Mouse (Mus musculus): ENCODE measurements at regions not wholly inside any gene's neighbourhood (a gene's known extent, or its start where the extent isn't known, plus 50 kb on each side); places are given as distances from the start of the nearest gene placed in this dataset.

DNA sequence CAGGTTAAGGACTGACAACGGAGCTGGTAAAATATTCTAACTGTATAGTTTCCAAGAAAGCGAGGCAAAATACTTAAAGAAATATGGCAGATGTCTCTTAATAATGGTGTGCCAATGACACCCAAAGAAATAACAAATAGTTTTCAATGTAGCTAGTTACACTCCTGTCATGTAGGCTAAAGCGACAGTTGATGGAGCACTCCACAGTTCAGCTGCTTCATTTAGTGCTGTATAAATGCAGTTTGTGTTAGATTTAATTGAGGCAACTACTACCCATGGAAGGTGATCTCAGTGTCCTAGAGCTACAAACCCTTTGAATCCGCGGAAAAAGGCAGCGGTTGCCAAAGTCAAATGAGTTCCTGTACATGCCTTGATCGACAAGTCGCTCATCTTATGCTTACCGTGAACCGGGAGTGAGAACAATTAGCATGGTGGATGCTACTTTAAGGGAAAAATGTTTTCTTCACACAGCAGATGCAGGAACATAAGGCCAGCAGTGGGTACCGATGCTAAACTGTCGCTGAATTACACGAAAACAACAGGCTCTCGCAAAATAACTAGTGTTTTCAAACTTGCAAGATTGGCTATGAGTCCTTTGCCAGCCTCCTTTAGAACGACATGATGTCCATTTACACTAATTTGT, 961.4 kb downstream of the Mat2b start:
- no peak for DNase-seq

DNA sequence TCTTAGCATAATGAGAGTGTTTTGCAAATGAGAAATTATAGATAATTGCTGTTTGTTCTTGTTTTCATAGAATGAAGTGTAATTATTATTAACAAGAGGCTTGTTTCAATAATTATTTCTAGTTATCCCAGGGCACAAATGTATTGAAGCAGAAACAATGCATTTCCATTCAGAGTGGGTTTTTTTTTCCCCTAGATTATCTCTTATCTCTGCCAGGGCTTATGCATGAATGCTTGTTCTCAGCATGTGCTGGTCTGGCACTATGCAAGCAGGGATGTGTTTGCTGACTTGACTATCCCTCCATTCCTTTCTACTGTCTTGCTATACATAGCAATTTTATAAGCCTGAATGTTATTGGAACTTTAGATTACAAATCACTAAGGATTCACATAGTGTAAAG, 971.4 kb downstream of the Mat2b start:
- DNase-seq: no peak

DNA sequence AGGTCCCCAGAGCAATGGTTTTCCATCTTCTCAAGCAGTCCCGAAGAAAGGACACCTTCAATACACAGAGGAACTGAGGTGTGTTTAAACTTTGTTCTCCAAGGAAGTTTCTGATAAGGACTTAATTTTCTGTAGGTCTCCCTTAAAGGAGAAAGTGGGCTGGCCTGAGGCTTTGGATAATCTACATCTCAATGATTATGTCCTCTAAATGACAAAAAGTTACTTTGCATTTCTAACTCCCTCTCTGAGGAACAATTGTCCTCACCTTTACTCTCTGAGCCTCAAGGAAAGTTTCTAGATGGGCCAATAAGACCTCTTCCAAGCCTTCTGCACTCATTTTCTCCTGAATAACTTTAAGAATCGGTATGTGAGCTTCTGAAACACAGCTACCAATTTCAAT, 1016.5 kb downstream of the Mat2b start:
- DNase-seq: no peak

DNA sequence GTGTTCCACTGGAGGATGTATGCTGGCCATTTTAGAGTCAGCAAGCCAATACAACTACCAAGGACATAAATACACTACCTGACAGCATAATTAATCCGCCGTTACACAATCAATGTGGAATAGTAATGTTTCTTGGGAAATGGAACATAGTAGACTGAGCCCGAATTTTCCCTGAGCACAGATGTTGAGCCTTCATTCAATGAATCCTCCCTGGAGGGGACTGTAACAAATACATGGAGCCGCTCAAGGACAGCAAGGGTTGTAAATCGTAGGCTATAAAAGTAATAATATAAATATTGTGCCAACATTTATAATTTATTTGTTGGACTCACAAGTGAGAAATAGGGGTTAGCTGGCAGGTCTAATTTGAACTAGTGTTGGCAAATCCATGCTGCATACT, 1041.4 kb downstream of the Mat2b start:
- no peak for DNase-seq

DNA sequence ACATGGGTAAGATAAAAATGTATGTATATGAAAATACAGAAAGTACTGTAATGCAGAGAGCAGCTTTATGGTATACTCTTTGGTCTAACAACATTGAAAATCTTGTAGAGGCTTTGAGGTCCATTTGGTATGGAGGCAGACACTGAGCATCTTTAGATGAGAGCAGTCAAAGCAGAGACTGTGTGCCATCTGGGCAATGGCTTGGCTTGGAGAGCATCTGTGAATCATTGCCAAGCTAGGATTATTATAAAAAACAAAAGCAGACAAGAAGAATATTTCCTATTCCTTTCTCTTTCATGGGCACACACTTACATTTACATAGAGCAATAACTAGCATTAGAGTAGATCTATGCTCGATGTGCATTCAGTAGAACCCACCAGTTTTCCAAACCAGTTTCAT, 1075.6 kb downstream of the Mat2b start:
- no peak for DNase-seq

DNA sequence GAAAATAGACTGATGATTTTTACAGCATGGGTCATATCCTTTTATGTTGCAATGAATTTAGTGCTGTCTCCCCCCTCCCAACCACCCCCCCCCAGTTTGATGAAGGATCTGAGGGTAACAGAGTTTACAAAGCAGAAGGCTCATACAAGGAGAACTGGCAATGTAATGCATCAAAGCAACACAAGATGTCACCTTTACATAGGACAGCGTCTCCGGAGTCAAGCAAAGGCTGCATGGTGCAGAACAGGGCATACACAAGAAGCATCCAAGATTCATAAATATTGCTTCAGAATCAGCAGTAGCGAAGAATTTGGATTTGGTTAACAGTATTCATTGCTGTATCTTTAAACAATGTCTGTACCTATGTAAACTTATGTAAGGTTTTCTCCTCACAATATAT, 1079.2 kb downstream of the Mat2b start:
- DNase-seq: no peak

DNA sequence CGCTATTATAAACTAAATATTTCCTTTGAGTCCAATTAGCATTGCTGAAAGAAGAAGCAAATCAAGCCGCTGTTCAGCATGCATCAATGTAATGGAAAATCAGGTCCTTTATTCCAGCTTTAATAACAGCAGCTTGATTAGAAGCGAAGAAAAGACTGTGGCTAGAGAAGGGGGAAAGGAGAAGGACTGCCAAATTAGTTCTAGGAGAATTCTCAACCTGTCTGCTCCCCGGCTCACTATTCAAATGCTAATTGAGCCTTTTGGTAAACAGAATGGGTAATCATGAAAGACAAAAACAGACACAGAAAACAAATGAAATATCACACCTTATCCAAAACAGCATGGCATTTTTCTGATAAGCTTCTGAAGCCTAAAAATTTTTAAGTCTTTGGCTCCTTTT, 1098.5 kb downstream of the Mat2b start:
- DNase-seq: no peak

DNA sequence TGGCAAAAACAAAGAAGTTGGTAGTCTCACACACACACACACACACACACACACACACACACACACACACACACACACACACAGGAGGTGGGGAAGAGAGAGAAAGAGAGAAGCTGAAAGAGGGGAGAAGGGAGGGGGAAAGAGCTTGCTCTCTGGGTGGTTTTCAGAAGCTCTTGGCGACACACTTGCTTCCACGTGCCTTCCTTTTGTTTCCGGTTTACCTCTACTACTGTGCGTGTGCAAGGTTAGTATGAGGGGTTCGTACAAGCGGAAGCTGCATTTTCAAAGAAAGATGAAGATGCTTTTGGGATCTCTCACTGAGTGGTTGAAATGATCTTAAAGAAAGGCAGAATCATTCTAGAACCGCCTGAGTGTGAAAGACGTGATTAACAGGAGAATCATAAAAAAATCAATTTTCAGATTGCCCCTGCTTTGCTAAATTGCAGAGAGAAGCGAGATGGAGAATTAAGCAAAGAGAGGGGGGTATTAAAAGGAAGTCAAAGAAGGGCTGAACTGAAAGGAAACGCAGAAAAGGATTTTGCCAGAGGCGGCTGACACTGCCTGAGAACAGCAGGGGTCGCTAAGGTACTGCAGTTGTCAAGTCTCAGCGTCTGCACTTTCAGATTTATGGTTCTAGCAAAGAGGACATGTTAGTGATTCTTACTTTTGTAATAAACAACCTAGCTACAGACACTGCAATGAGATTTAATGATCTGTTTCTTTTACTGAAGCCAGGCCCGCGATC, 1106.2 kb downstream of the Mat2b start:
- peak; percentile 5 for DNase-seq

DNA sequence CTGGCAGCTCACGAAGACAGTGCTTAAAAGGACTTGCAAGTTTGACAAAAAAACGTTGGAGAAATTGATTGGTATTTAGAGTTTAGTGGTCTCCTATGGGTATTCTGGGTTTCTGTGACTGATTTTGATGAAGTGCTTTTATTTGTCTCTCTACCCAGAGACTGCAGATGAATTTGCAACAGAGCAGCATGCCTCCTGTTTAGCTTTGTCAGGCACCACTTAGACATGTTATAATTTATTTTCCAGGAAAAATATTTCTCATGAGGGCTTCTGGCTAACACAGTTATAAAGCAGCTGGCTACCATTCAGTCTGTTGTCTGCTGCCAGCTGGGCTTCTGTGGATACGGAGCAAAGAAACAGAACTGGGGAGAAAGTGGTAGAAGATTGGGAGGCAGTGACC, 1136.7 kb downstream of the Mat2b start:
- no peak for DNase-seq

DNA sequence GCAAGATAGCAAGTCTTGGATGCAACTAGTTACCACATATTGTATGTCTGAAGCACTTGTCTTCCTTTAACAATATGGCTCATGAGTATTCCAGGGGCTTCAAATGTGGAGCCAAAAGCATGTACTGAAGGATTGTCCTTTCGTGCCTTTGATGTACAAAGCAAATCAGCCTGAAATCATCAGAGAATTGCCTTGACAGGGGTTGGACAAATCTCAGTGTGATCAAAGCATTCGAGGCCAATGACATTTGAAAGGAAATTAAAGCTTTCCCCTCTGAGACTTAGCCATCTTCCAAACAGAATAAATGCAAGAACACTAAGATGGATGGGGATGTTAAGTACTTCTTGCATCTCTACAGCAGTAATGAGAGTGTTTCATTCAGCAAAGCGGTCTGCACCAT, 1144.9 kb downstream of the Mat2b start:
- DNase-seq: no peak

DNA sequence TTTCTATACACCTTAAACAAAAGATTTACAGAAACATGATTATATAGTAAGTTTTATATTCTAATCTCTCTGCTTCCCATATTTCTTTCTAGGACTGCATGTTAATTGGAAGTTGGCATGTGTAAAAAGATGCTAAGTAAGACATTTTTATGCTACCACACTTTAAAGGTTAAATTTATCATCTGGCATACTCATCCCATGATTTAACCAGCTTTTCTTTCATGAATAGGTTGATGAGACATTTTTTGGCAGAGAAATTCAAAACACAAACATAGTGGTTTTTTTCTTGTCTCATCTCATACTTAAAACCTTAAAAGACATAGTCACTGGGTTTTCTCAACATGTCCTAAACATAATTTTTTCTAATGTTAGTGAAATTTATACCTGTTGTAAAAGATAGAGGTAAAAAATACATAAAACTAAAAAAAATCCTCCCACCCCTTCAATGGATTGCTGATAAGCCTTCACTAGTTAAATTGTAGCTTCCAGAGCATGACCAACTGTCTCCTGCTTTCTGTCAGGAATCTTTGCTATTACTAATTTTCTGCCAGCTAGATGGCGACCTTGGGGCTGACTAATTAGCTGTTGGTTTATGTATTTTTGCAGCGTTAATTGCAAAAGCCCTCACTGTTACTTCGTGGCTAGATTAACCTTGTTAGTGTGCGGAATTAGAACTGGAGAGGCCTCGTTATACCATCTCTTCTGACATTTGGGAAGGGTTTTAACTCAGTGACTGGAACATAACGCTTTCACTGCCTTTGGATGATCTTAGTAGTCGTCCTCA, 1169.9 kb downstream of the Mat2b start:
- DNase-seq: no peak

DNA sequence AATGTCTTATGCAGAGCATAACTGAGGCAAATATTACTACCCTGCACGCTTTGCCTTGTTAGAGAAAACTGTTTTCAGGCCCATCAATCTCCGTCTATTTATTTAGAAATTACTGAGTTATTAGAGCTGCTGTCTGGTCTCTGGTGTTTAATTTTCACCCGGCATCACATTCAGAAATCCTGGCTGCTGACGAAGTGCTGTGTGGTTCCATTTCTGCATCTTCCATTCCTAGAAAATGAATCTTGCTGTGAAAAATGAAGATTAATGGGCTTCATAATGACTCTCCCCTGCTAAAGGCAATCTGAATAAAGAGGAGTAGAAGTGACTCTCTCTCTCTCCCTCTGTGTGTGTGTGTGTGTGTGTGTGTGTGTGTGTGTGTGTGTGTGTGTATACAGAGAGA, 1199.8 kb downstream of the Mat2b start:
- no peak for DNase-seq

DNA sequence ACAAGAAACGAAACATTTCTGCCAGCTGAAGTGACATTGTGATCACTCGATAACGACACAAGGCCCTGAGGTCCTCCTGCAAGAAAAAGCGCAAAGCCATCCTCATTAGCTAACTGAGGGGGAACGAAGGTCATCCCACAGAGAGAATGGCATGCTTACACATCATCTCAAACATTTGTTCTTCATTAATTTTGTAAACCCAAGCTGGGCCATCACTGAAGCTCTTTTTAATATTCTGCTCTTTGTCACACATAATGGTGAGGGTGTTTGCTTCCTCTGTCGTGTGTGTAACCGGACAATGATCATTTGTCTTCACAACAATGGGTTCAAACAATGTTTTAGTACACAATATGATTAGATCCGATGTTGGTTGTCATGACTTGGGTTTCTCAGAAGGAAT, 1217.9 kb downstream of the Mat2b start:
- DNase-seq: no peak

DNA sequence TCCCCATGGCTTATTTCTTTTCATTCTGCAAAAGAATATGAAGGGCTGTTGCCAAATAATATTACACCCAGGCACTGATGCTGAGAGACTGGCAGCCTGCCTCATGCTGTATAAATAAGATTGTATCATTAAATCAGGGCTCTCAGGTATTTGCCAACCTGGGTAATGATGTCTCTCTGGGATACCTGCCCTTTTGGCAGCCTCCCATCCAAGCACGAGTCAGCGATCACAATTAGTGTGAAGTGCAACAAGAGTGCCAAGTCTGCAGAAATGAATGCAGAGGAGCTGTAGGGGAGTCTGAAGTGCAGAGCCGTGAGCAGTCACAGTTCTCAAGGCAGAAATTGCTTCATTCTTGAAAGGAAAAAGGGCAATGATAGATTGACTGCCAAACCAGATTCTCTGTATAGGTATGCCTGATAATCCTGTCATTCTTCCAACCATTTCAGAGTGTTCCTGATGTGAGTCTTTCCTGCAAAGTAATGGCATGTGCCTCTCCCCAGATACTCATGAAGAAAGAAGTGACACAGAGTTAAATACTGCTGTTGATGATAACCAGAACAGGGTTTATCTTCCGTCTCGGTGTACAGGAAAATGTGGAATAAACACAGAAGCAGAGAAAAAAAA, 1241.6 kb downstream of the Mat2b start:
- DNase-seq: no peak

DNA sequence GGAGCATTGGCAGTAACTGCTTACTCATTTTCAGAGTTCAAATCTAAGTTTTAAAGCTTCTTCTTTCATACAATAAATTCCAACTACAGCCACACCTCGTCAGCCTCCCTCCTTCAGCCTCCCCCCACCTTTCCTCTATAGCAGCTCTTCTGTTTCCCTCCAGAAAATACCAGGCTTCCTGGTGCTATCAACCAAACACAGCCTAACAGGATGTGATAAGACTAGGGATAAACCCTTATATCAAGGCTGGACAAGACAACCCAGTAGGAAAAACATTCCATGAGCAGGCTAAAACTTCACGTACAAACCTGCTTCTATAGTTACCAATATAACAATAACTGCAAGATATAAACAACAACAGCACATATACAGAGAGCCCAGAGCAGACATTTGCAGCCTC, 1248.6 kb downstream of the Mat2b start:
- no peak for DNase-seq

DNA sequence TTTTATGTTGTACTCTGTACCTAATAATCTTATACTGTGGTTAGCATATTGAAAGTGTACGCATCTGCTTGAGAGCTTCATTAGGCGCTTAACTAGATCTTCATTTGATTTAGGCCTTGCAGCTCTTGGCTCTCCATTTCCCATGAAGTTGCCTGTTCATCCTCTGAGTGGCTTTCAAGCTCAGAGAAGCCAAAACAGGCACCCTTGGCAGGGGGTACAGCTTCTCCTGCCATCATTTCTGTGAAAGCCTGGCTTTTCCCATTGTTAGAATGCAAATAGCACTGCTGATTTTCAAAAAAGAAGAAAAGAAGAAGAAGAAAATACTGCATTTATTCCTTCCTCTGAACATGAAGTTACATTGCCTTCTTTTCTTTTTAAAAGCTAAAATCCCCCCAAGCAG, 1283.3 kb downstream of the Mat2b start:
- DNase-seq: no peak

DNA sequence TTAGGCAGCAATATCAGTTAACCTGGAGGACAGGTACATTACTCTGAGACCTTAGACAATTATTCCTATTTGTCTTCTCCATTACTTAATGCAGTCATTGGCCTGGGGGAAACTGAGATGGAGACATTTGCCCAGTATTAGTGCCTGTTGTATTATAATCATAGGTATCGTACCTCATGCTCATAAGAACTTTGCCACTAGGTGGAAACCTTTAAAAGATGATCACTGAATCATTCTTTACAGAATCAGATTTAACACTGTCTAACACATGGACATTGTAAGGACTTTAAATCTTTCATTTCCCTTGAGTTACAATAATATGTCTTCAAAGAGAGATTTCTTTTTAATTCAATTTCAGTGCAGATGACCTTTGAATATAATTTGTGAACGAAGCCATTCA, 1283.8 kb downstream of the Mat2b start:
- no peak for DNase-seq

DNA sequence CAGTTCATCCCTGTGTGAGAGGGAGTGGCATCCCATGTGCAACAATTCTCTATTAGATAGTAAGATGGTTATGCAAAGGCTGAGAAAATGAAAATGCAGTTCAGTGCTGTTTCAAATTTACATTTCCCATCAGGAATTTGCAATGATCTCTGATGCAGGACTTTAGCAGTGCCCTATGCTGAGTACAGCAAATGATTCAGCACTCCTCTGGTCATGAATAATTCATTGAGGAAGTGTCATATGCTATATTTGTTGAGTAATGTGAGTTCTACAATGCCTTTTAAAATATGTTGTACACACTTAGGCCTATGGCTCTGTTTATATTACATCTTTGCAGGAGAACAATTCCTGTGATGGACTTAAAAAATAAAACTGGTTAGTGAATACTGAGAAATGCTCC, 1330.2 kb downstream of the Mat2b start:
- DNase-seq: no peak

DNA sequence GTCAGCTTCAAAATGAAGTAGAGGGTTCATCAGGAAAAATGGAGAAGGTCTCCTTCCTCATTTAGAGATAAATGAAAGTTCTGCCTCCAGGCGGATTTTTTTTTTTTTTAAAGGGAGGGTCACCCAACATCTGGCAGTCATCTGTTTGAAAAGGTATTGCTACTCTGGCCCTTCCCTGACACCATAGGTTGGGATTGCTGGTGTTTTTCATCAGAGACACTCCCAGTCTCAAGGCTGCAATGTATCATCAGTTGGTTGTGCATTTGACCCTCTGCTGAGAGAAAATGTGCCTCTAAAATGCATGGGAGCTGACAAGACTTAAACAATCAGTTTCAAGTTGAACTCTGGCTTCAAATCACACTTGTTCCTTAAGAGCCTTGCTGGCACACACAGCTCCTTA, 1344.4 kb downstream of the Mat2b start:
- no peak for DNase-seq

Data from cerebellum, adult 11-12 months (tissue).